Mouse (Mus musculus) heart, embryonic 12.5 days (tissue): ENCODE measurements around the gene Pard6a. TPM values are rescaled to one million over a fixed set of nuclear protein-coding genes. Genes with fewer than 3 reads are reported as not detected.

Source experiments
- ATAC-seq: fragments of 200-750 bp; cut with Nextera tagmentation; 2 replicates; pipeline ENCODE4 v1.8.0; 2017; ENCODE audit warnings: moderate TSS enrichment, moderate library complexity; ENCODE audit not compliant: insufficient number of reproducible peaks, low FRiP score
- H3K27ac ChIP-seq: fragments of 300-500 bp; sonication (generic); 2 replicates; pipeline ENCODE4 v1.5.1; 2016; ENCODE audit warnings: mild to moderate bottlenecking, moderate library complexity; ENCODE audit not compliant: poor library complexity, severe bottlenecking
- H3K27me3 ChIP-seq: fragments of 300-500 bp; sonication (generic); replicated peaks from 2 replicates; pipeline ENCODE4 v1.6.1; 2016; ENCODE audit warnings: mild to moderate bottlenecking, moderate library complexity
- H3K36me3 ChIP-seq: fragments of 300-500 bp; sonication (generic); 2 replicates; pipeline ENCODE4 v1.6.1; 2016; ENCODE audit warnings: mild to moderate bottlenecking, moderate library complexity
- H3K4me1 ChIP-seq: fragments of 300-500 bp; sonication (generic); replicated peaks from 2 replicates; pipeline ENCODE4 v1.6.1; 2016; ENCODE audit warnings: mild to moderate bottlenecking
- H3K4me2 ChIP-seq: fragments of 300-500 bp; sonication (generic); 2 replicates; pipeline ENCODE4 v1.6.1; 2016; ENCODE audit warnings: mild to moderate bottlenecking, moderate library complexity
- H3K4me3 ChIP-seq: fragments of 300-500 bp; sonication (generic); 2 replicates; pipeline ENCODE4 v1.5.1; 2016; ENCODE audit warnings: mild to moderate bottlenecking
- H3K9ac ChIP-seq: fragments of 300-500 bp; sonication (generic); 2 replicates; pipeline ENCODE4 v1.6.1; 2016; ENCODE audit warnings: mild to moderate bottlenecking, moderate library complexity
- H3K9me3 ChIP-seq: fragments of 300-500 bp; sonication (generic); replicated peaks from 2 replicates; pipeline ENCODE4 v1.6.1; 2016; ENCODE audit warnings: mild to moderate bottlenecking, moderate library complexity
- WGBS: fragments of 180-500 bp; shearing (Covaris S2); methylation state at CpG from one replicate; pipeline ENCODE4 v1.1.7; 2016; 5-methylcytosine and 5-hydroxymethylcytosine counted together
- polyA plus RNA-seq: library from polyadenylated mRNA; unstranded; fragments of >200 nt; fragmentation: Nextera tagmentation; extraction: Ambion mirVana; gene quantifications from 2 replicates; pipeline ENCODE4 v1.2.1, GENCODE M21; 2016

The Pard6a gene
- polyA plus RNA-seq, 1 experiment from 2014 or later: 14.0 TPM

DNA sequence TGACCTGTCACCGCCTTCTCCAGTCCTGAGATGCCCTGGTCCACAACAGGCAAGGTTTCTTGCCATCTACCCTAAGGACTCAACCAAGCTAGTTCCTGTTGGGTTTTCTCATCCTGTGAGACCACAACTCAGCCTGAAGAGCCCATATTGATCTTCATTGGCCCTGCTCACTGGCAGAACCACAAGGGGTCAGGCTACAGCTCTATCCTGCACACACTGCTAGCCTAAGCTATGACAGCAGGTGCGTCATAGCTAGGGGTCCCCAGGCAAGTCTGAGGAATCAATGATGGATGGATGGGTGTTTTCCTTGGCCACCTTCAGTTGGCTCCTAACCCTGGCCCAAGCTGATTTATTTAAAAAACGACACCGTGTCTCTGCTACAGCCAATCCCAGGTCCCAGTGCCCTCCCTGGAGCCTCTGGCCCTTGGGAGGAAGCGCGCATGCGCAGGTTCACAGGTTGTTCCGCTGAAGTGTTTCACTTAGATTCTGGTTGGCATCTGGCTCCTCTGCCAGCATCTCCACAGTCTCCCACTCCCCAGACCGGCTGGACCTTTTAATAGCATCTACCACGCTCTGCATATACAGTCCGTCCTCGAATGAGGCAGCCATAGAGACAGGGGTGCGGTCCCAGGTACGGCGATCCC lies 15.5 kb downstream of the Pard6a start:
- WGBS: 89% methylated on average over 15 of the region's 15 CpGs
- peaks cover 6% of the 10 kb centered on the region for H3K36me3 ChIP-seq
- ATAC-seq: no peak

DNA sequence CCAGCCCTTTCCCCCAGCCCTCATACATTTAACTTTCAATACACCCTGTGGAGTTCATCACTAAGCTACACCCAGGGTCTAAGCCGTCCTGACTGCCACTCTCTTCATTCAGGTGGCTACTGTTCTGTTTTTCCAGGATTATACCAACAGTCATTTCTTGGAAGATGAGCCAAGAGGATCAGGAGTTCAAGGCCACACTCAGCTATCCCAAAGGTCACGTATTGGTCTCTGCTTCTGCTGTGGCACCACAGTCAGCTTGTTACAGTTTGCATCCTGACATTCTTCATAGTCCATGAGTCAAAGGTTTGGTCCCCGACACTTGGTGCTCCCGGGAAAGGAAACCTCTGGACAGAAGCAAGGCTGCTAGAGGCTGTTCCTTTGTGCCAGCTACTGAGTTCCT lies 18.7 kb downstream of the Pard6a start:
- whole genome bisulfite sequencing: 84% methylated on average over 4 of the region's 4 CpGs
- no peak overlapping the region for H3K4me2 ChIP-seq
- peaks cover 19% of the 10 kb centered on the region for H3K36me3 ChIP-seq
- no peak for ATAC-seq
- no peak overlapping the region for H3K4me3 ChIP-seq
- no peaks in the 10 kb centered on the region for H3K4me1 ChIP-seq
- no peak overlapping the region for H3K9ac ChIP-seq
- H3K27ac ChIP-seq: no peak overlapping the region
- no peaks in the 10 kb centered on the region for H3K27me3 ChIP-seq
- no peaks in the 10 kb centered on the region for H3K9me3 ChIP-seq

More for the DNA sequence above, 15.5 kb downstream of the Pard6a start:
- Histone ChIP-seq H3K4me2 (no peak overlapping the region), H3K4me3 (no peak overlapping the region), H3K27ac (no peak overlapping the region), H3K9me3 (no peaks in the 10 kb centered on the region), H3K4me1 (no peaks in the 10 kb centered on the region), H3K9ac (no peak overlapping the region), H3K27me3 (no peaks in the 10 kb centered on the region)

DNA sequence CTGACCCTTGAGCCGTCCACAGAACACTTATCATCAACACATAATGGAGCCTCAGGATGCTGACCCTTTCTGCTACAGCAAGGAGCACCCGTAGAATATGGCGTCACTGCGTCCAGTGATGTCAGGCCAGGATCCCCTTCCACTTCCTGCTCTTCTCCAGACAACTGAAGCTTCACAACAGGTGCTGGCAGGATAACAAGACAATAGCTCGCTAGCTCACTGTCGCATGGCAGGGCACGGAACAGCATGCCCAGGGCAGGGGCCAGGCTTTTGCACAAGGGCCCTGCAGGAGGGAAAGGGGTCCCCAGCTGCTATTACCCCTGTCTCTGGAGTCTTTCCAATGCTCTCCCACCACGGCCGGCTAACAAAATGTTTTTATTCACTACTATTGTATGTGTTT lies 21.9 kb downstream of the Pard6a start:
- Histone ChIP-seq H3K27me3 (no peaks in the 10 kb centered on the region), H3K4me2 (no peak overlapping the region), H3K36me3 (peaks cover 31% of the 10 kb centered on the region), H3K9me3 (no peaks in the 10 kb centered on the region), H3K4me1 (peaks cover 4% of the 10 kb centered on the region; the same call in 1 of the 2 replicates), H3K9ac (no peak overlapping the region), H3K27ac (no peak overlapping the region), H3K4me3 (no peak overlapping the region)
- WGBS: 82% methylated on average over 9 of the region's 9 CpGs
- no peak for ATAC-seq

DNA sequence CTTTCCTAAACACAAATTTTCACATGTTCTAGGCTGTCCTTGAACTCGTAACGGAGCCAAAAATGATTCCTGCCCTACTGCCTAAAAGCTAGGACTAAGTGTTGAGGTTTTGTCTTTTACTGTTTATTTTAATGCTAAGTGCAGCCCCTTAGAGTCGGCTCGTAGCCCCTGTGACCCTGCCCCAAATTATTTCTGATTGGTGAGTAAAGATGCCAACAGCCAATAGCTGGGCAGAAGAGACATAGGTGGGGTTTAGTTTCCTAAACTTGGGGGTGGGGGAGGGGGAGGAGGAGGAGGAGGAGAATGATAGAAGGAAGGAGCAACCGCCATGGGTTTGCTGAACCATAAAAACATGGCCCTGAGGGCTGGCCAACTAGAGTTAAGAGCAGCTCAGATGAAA lies 24.8 kb downstream of the Pard6a start:
- Histone ChIP-seq H3K9ac (no peak overlapping the region), H3K4me3 (no peak overlapping the region), H3K9me3 (no peaks in the 10 kb centered on the region), H3K27me3 (no peaks in the 10 kb centered on the region), H3K4me1 (peaks cover 7% of the 10 kb centered on the region; the same call in 1 of the 2 replicates), H3K36me3 (peaks cover 32% of the 10 kb centered on the region), H3K4me2 (no peak overlapping the region), H3K27ac (no peak overlapping the region)
- WGBS: 70% methylated on average over 5 of the region's 5 CpGs
- ATAC-seq: no peak

DNA sequence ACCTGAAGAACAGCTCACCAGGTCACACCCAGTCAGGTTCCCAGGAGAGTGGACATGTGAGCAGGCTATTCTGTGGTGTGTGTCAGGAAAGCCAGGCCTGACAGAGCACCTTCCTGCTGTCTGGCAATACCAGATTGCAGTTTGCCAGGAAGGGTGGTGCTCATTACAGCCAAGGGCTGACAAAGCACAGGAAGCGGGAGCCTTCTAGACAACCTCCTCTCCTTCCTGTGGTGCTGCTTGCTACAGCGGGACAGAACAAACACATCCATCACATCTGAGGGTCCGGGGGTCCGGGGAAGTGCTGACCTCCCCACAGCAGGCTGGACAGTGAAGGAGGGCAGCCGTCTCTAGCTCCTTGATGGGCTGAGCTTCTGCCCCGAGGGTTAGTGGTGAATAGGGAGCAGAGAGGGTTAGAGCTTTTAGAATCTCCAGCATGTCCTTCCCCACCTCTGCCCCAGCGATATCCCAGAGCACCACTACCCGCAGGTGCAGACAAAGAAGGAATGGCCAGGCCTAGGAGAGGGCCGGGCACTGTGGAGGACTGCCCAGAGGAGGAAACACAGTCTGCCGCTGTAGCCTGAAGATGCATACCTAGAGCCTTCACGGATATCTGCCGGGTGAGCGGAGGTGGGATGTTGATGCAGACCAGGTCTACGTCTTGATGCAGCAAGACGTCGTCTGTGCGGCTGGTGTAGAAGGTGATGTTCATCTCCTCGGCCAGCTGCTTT lies 26.6 kb downstream of the Pard6a start:
- Histone ChIP-seq H3K27ac (peak overlapping the region; percentile 71), H3K36me3 (peaks cover 36% of the 10 kb centered on the region), H3K4me2 (no peak overlapping the region), H3K9me3 (no peaks in the 10 kb centered on the region), H3K4me1 (peaks cover 7% of the 10 kb centered on the region; the same call in 1 of the 2 replicates), H3K27me3 (no peaks in the 10 kb centered on the region), H3K4me3 (no peak overlapping the region), H3K9ac (0 out of 2 replicates have a peak overlapping the region, but pooled peaks have one; percentile 25)
- WGBS: 68% methylated on average over 18 of the region's 18 CpGs
- ATAC-seq: peak; percentile 87

DNA sequence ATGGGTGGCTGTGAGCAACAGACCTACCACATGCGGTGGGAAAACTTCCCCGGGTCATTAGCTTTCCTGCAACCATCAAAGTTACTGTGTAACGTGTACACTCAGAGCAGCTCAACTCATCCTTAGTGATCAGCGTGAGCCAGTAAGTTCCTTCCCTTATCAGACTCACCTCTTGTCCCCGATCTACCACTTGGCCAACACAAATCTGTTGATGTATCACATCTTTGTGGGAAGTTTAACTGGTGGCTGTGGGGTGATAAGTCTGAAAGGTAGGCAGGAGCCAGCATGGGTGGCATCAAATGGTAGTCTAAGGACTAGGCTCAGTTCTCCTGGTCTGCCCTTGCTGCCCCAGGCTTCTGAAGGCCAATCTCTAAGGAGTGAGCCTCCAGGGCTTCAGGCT lies 31.2 kb downstream of the Pard6a start:
- no peak overlapping the region for H3K4me3 ChIP-seq
- H3K27me3 ChIP-seq: no peaks in the 10 kb centered on the region
- no peak for ATAC-seq
- peaks cover 11% of the 10 kb centered on the region for H3K36me3 ChIP-seq
- H3K4me2 ChIP-seq: no peak overlapping the region
- no peak overlapping the region for H3K27ac ChIP-seq
- H3K9ac ChIP-seq: no peak overlapping the region
- no peaks in the 10 kb centered on the region for H3K9me3 ChIP-seq
- WGBS: 86% methylated on average over 5 of the region's 5 CpGs
- peaks cover 7% of the 10 kb centered on the region; the same call in 1 of the 2 replicates for H3K4me1 ChIP-seq

DNA sequence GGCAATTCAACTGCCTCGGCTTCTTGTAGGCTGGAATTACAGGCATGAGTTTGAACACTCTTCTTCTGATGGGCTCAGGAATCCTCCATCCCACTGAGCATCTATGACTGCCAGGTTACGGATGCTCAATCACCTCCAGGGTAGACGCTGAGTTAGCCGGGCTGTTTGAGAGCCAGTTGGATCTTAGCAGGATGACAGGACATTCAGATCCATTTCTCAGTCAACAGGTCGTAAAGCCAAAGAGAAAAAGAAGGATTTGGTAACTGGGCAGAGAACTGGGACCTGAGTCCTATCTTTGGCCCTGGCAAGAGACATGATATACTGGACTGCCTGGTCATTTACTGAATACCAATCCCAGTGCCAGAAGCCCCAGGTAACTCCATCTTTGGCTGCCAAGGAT lies 38.3 kb downstream of the Pard6a start:
- WGBS: 85% methylated on average over 5 of the region's 5 CpGs
- no peak for ATAC-seq
- H3K4me1 ChIP-seq: 0 out of 2 replicates have a peak, but pooled peaks cover 8% of the 10 kb centered on the region

DNA sequence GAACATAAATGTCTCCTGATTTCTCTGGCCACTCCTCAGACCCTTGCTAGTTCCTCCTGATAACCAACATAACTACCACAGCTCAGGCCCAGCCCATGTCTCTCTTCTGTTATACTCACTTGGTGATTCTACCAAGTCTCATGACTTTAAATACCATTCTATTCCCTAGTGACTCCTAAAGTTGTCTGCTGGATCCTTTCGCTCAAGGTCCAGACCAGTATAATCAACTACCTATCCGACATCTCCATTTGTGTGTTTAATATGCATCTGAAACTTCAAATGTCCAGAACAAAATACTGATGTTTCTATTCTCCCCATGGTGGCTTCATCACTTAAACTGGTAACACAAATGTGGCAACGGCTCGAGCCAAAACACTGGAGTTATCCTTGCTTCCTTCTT lies 42.4 kb downstream of the Pard6a start:
- no peak overlapping the region for H3K9ac ChIP-seq
- H3K4me3 ChIP-seq: no peak overlapping the region
- ATAC-seq: no peak
- 74% methylated on average over 4 of the region's 4 CpGs for WGBS
- H3K4me1 ChIP-seq: peaks cover 18% of the 10 kb centered on the region
- 0 out of 2 replicates have a peak, but pooled peaks cover 3% of the 10 kb centered on the region for H3K36me3 ChIP-seq
- H3K27ac ChIP-seq: no peak overlapping the region
- no peaks in the 10 kb centered on the region for H3K27me3 ChIP-seq
- H3K4me2 ChIP-seq: no peak overlapping the region
- no peaks in the 10 kb centered on the region for H3K9me3 ChIP-seq

More for the DNA sequence above, 38.3 kb downstream of the Pard6a start:
- Histone ChIP-seq H3K36me3 (no peaks in the 10 kb centered on the region), H3K4me2 (no peak overlapping the region), H3K4me3 (no peak overlapping the region), H3K9me3 (no peaks in the 10 kb centered on the region), H3K27ac (no peak overlapping the region), H3K27me3 (no peaks in the 10 kb centered on the region), H3K9ac (no peak overlapping the region)

DNA sequence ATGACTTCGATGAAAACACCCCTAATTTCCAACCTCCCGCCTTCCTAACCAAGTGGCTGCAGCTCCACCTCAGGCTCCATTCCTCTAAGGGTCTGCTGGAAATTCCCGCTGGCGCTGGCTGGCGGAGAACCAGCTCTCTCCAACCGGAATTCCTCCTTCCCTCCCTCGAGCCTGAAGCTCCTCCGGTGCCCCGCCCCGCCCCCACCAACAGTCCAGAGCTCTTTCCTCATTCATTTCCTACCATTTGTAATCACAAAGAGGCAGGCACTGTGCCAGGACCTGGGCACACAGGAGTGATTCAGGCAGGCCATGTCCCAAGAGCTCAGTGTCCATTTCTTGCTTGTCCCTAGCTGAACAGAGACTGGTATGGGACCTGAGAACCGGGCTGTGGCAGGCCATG lies 49.7 kb downstream of the Pard6a start:
- H3K4me2 ChIP-seq: peak overlapping the region; percentile 54
- H3K27me3 ChIP-seq: no peaks in the 10 kb centered on the region
- peaks cover 29% of the 10 kb centered on the region for H3K4me1 ChIP-seq
- 6% methylated on average over 11 of the region's 11 CpGs for WGBS
- 0 out of 2 replicates have a peak overlapping the region, but pooled peaks have one; percentile 2 for H3K9ac ChIP-seq
- no peaks in the 10 kb centered on the region for H3K9me3 ChIP-seq
- H3K4me3 ChIP-seq: peak overlapping the region; percentile 17; the same call in 1 of the 2 replicates
- ATAC-seq: peak; percentile 69
- H3K36me3 ChIP-seq: 0 out of 2 replicates have a peak, but pooled peaks cover 3% of the 10 kb centered on the region
- peak overlapping the region; percentile 63 for H3K27ac ChIP-seq
